ENCODE assay signal across 28 mouse cellular contexts in genomic region chrX:142464756-142465155, GRCm38 (mm10).
DNase-seq lines count a peak whose midpoint lies in the region; ATAC-seq lines count a peak whose summit lies in the region.
"Had no signal": no experiment of that assay in that cellular context is flagged by ENCODE, and none has a peak within 500 bp of the region (broad histone marks: within the 10 kb centered on the region; RNA-seq: fewer than 3 reads in every experiment).

No protein-coding gene starts in this region.

- H3K4me3 ChIP-seq in lung, embryonic 16.5 days (ENCODE audit: low read length) = no peak overlapping the region
- no peak overlapping the region for H3K4me3 ChIP-seq in hindbrain, embryonic 16.5 days (ENCODE audit: low read length)
- H3K4me3 ChIP-seq: heart, embryonic 10.5 days; heart, embryonic 15.5 days; left cerebral cortex, adult 2 months; limb, embryonic 12.5 days; liver, embryonic 13.5 days; midbrain, embryonic 13.5 days had no signal

- H3K9ac ChIP-seq in lung, embryonic 16.5 days (ENCODE audit: low read length) = no peak overlapping the region
- no peak overlapping the region for H3K9ac ChIP-seq in hindbrain, embryonic 16.5 days (ENCODE audit: low read depth, low read length)
- H3K9ac ChIP-seq: heart, embryonic 15.5 days; limb, embryonic 12.5 days; liver, embryonic 13.5 days; lung, embryonic 14.5 days; midbrain, embryonic 13.5 days had no signal

- 40% methylated on average over 6 of the region's 6 CpGs for WGBS in lung, embryonic 16.5 days
- 77% methylated on average over 6 of the region's 6 CpGs for WGBS in hindbrain, embryonic 16.5 days

- no peaks in the 10 kb centered on the region for H3K9me3 ChIP-seq in lung, embryonic 16.5 days (ENCODE audit: control insufficient read depth, low read length)
- no peaks in the 10 kb centered on the region for H3K9me3 ChIP-seq in hindbrain, embryonic 16.5 days (ENCODE audit: control insufficient read depth, low read length)
- H3K9me3 ChIP-seq: heart, embryonic 10.5 days; heart, embryonic 15.5 days; limb, embryonic 12.5 days; liver, embryonic 13.5 days; midbrain, embryonic 13.5 days had no signal

- no peaks in the 10 kb centered on the region for H3K36me3 ChIP-seq in lung, embryonic 16.5 days (ENCODE audit: control insufficient read depth, insufficient read depth, low read length)
- no peaks in the 10 kb centered on the region for H3K36me3 ChIP-seq in hindbrain, embryonic 16.5 days (ENCODE audit: control insufficient read depth, insufficient read depth, low read length)
- H3K36me3 ChIP-seq: heart, embryonic 10.5 days; heart, embryonic 15.5 days; limb, embryonic 12.5 days; liver, embryonic 13.5 days; midbrain, embryonic 13.5 days had no signal

- H3K4me1 ChIP-seq in lung, embryonic 16.5 days (replicated peaks; ENCODE audit: control insufficient read depth, insufficient read depth, low read length) = no peaks in the 10 kb centered on the region
- no peaks in the 10 kb centered on the region for H3K4me1 ChIP-seq in hindbrain, embryonic 16.5 days (ENCODE audit: control insufficient read depth, insufficient read depth, low read depth, low read length)
- H3K4me1 ChIP-seq: heart, embryonic 10.5 days; limb, embryonic 12.5 days; midbrain, embryonic 13.5 days had no signal

- no peak for ATAC-seq in CD4-positive, CD25-positive, alpha-beta regulatory T cell, adult 4 months
- no peak for ATAC-seq in lung, embryonic 16.5 days (ENCODE audit: low read depth)
- ATAC-seq in hindbrain, embryonic 16.5 days = no peak
- no peak for ATAC-seq in megakaryocyte progenitor cell, adult 5-6 weeks (replicated peaks; ENCODE audit: poor library complexity)
- ATAC-seq: activated CD4-positive, CD25-positive, alpha-beta regulatory T cell, adult 4 months; forebrain, embryonic 14.5 days; hindbrain, postnatal 0 days; intestine, embryonic 16.5 days; midbrain, embryonic 13.5 days had no signal

- no peak overlapping the region for H3K4me2 ChIP-seq in lung, embryonic 16.5 days (ENCODE audit: low read depth, low read length)
- H3K4me2 ChIP-seq in hindbrain, embryonic 16.5 days (ENCODE audit: low read length) = no peak overlapping the region
- H3K4me2 ChIP-seq: heart, embryonic 15.5 days; limb, embryonic 12.5 days; liver, embryonic 13.5 days; lung, embryonic 14.5 days; midbrain, embryonic 13.5 days had no signal

- peaks cover 2% of the 10 kb centered on the region; the same call in 1 of the 2 replicates for H3K27me3 ChIP-seq in lung, embryonic 16.5 days (ENCODE audit: control insufficient read depth, insufficient read depth, low read depth, low read length)
- H3K27me3 ChIP-seq in hindbrain, embryonic 16.5 days (replicated peaks; ENCODE audit: control insufficient read depth, insufficient read depth, low read length) = peaks cover 3% of the 10 kb centered on the region; the same call in 1 of the 2 replicates
- H3K27me3 ChIP-seq: heart, embryonic 15.5 days; liver, embryonic 13.5 days had no signal

- peak overlapping the region; percentile 20; the same call in 1 of the 2 replicates for H3K27ac ChIP-seq in lung, embryonic 16.5 days (ENCODE audit: low read length)
- no peak overlapping the region for H3K27ac ChIP-seq in hindbrain, embryonic 16.5 days (ENCODE audit: low read depth, low read length)
- H3K27ac ChIP-seq: heart, embryonic 10.5 days; heart, embryonic 15.5 days; hindbrain, postnatal 0 days; left cerebral cortex, adult 2 months; limb, embryonic 12.5 days; liver, embryonic 13.5 days; midbrain, embryonic 13.5 days had no signal

- peak; percentile 2 for DNase-seq in CD4-positive, CD25-positive, alpha-beta regulatory T cell, adult 2 months (ENCODE audit: low read depth, low spot score)
- DNase-seq in lung, adult 18-20 months = no peak
- DNase-seq in fat pad, adult 2 months (ENCODE audit: extremely low read depth, low read depth, low spot score) = peak; percentile 83
- DNase-seq in kidney, adult 18-20 months = no peak
- DNase-seq: cerebellum, adult 11 months; cerebellum, adult 9-10 months; cerebellum, postnatal 36 days; gastrocnemius, postnatal 14 days; heart, adult 11 months; kidney, adult 9 months; kidney, postnatal 10 days; liver, embryonic 13.5 days; right cerebral cortex, postnatal 14 days; thymus, postnatal 14 days had no signal

Comparison
In these comparisons a context has a peak if more than half of its experiments do, and no peak if none do; other contexts are left out.
1. DNase-seq: peak in CD4-positive, CD25-positive, alpha-beta regulatory T cell, adult 2 months (single experiment) and fat pad, adult 2 months (single experiment); none in lung, adult 18-20 months (0 of 2) and kidney, adult 18-20 months (single experiment).